Mouse (Mus musculus) cerebellum, postnatal 14 days (tissue): ENCODE measurements around the gene Hnrnph3.
A peak's percentile ranks its signal among the peaks of the same experiment; 100 is the strongest.
"Not testable (repeated sequence)": the region's sequence is repeated elsewhere in the genome, so short reads cannot be mapped to it uniquely, and the experiment has no call there.

ENCODE experiments used
- DNase-seq, 2 experiments: peaks; one replicate each; pipeline ENCODE4 v3.0.0; 2021; ENCODE audit warnings: mixed read lengths in 2 of 2

Gene Hnrnph3

DNA sequence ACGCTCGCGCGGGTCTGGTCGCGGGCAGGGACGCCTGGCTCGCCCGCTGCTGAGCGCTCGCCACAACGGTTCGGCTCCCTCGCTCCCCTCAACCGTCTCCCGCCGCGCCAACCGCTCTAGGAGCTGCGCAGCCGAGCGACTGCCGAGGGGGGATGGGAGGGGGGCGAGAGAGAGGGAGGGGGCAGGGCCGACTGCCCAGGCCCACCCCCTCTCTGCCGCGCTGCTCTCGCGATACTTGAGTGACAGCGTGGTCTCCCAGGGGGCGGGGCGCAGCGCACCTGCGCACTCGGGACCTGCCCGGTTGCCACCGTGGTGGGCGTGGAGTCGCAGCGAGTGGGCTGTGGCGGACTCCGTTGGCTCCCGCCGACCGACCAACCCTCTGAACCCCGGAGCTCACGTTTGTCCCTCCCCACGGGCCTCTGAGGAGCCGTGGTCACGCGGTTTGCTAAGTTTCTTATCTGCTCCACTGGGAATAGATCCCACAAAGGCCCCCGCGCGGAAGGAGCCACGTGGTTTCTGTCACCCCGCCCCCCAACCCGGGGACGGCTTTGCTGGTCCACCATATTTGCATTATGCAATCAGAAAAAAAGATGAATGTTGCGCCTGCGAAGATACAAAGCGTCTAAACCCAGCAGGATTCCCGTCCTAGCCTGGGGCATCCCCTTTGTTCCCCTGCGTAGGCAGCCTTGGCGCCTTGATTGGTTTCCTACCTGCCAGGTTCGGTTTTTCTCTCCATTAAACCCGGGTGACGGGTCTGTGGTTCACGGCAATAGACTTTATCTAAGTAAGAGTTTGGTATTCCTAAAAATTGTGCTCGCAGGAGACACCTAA is at the start of gene Hnrnph3, which contains the start of gene Pbld2:
Gene Hnrnph3, minus strand, starts transcription at position 469 of the 831 bp plus-strand sequence.
Gene Pbld2, plus strand, starts transcription at position 567 of the 831 bp plus-strand sequence.
- peak; percentile 99 for DNase-seq

GRCm38 (mm10) chr10:63065988-63066387 is 42.0 kb upstream of the Hnrnph3 start:
- peak; percentile 91 to 93 for DNase-seq

DNA sequence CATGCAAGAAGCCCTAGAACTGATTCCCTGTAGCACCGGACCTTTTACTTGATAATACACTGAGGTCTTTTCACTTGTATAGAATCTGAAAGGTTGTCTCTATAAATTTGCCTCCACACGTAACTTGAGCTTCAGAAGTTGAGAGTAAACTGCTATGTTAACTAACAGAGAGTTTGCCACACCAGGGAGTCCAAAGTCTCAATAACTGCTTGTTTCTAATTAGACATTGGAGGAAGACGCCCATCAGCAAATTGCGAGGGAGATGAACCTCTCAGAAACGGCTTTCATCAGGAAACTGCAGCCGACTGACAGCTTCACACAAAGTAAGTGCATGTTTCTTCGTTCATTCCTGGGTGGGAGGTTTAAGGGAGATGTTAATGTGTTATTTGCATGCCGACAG is 41.5 kb upstream of the Hnrnph3 start:
- no peak for DNase-seq

- DNase-seq, result no peak
Observed at GRCm38 (mm10) chr10:63064516-63064915, 40.5 kb upstream of the Hnrnph3 start.

DNA sequence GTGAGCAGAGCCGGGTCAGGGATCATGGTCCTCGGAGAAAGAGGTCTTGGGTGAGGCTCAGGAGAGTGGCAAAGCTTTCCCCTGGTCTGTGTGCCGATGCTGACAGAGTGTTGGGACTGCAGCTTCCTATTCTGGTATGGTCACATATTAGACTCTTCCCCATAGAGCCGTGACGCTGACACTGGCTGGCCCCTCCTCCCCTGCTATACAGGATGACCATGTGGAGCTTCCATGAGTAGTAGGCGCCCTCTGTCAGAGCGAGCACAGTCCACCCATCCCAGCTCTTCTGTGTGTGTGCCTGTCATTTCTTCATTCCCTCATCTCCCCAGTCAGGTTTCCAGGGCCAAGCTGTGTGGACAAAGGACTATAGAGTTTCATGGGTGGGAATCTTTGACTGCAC is 39.3 kb upstream of the Hnrnph3 start:
- DNase-seq, result no peak

GRCm38 (mm10) chr10:63062696-63063095 is 38.7 kb upstream of the Hnrnph3 start:
- no peak for DNase-seq

GRCm38 (mm10) chr10:63061266-63061665 is 37.2 kb upstream of the Hnrnph3 start:
- no peak for DNase-seq

DNA sequence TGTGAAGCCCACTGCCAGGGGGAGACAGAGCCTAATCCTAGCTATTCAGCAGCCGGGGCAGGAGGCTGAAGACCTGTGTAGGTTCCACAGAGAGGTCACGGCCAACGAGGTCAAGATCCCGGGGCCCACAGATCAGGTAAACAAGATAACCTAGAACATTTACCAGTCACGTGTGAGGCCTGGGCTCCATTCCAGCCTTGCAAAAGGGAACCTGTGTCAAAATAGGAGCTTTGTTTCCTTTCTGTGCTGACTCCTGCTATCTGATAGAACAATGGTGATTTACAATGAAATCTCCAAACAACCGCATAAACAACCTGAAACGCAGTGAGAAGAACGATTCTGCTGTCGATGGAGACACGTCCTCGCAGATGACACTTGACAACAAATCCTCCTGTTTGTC is 36.4 kb upstream of the Hnrnph3 start:
- no peak for DNase-seq

GRCm38 (mm10) chr10:63059862-63060261 is 35.8 kb upstream of the Hnrnph3 start, which contains the start of gene Pbld1:
TSS of gene Pbld1 (plus strand) at chr10:63060162.
- DNase-seq, result no peak

GRCm38 (mm10) chr10:63056966-63057750 is 33.1 kb upstream of the Hnrnph3 start:
- no peak for DNase-seq

DNA sequence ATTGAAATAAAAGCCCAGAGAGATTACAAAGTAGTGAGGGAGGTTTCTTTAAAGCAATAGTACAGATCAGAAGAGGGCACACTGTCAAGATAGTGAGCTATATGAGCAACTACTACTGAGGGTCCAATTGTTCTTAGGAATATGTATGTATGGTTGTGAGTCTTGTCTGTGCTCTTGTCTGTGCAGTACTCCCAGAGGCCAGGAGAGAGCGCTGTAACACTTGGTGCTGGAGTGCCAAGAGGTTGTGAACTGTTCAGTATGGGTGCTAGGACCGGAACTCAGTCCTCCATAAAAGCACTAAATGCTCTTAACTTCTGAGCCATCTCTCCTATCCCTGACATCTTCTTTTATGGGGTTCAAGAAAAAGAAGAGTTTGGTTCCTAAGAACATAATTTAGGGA is 30.6 kb upstream of the Hnrnph3 start:
- DNase-seq, result no peak

- DNase-seq, result not testable (repeated sequence)
Observed at GRCm38 (mm10) chr10:63054071-63054470, 30.1 kb upstream of the Hnrnph3 start.

DNA sequence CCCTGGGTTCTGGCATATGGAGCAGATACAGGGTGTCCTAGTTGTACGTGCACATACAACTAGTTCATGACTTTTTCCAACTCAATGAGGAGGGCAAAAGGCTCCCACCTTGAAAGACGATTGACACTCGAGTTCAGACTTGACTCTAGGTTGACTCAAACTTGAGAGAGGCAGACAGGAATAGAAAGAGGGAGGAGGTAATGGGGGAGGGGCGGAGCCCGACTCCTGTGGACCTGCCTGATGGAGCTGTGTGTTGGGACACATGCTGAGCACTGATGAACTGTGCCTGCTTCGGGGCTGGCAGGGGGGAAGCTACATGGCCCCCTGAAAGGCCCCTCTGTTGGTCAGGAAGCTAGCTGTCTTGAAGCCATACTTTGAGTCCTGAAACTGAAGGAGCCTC is 29.0 kb upstream of the Hnrnph3 start:
- no peak for DNase-seq

DNA sequence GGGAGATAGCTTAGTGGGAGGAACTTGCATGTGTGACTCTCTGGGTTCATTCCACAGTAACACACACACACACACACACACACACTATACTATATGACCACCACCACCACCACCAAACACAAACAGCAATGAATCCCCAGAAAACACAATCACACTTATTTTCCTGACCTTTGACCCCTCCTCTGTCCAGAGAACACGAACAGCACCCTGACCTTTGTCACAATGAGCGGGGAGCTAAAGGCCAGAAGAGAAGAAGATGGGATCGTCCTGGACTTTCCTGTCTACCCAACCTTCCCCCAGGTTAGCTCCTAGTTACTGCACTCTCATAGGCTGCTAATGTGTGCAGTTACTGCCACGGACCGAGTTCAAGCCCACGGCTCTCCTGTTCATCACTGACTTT is 28.0 kb upstream of the Hnrnph3 start:
- DNase-seq, result no peak

- DNase-seq, result no peak
Observed at GRCm38 (mm10) chr10:63051267-63051666, 27.2 kb upstream of the Hnrnph3 start.

DNA sequence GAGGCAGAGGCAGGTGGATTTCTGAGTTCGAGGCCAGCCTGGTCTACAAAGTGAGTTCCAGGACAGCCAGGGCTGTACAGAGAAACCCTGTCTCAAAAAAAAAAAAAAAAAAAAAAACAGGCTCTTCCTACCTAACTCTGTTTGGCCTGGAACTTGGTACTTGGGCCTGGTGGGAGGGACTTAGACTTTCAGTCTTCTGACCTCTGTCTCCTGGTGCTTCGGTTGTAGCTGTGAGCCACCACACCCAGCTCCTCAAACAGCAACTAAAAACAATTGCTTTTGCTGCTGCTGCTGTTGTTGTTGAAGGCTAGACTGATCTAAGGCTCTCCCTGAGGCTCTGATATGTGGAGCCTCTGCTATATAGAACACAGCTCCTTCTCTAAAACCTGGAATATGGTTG is 25.1 kb upstream of the Hnrnph3 start:
- DNase-seq, result no peak

DNA sequence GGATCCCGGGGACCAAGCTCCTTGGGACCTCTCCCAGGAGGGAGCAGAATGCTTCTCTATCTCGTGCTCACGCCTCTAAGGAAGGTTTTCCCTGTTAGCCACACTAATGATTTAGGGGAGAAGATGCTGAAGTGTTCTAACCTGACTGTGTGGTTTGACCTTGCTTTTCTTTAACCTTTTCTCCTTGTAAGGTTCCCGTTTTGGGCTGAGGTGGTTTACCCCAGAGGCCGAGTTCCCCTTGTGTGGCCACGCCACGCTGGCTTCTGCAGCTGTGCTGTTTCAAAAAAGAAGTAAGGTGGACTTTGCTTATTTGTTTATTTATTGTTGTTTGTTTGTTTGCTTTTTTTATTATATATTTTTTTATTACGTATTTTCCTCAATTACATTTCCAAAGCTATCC is 23.7 kb upstream of the Hnrnph3 start:
- no peak for DNase-seq

- DNase-seq, result no peak
Observed at GRCm38 (mm10) chr10:63043154-63043553, 19.1 kb upstream of the Hnrnph3 start.

DNA sequence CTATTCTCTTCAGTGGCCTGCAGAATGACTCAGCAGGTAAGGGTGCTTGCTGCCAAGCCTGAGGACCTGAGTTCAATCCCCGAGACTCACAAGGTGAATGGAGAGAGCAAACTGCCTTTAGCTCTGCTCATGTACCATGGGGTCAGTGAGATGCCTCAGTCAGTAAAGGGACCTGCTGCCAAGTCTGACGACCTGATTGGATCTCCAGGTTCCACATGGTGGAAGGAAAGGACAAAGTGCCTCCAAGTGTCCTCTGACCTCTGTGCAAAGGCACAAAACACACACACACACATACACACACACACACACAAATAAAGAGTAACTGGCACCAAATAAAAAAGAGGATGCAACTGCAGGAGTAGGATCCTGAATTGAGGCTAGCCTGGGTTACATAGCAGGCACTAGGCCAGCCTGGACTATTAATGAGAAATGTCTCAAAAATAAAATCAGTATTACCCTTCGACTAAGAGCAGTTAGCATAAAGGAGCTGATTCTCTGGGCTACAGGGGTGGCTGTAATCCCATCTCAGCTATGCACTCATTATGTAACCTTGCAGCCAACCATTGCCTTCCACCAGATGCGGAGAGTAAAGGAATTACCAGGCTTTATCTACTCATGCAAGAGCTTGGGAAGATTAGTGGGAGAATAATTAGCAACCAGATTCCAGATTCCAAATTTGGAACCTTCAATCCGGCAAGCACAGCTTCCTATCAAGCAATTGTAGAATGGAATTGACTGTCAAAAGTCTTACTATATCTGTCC is 16.0 kb upstream of the Hnrnph3 start:
- no peak for DNase-seq

DNA sequence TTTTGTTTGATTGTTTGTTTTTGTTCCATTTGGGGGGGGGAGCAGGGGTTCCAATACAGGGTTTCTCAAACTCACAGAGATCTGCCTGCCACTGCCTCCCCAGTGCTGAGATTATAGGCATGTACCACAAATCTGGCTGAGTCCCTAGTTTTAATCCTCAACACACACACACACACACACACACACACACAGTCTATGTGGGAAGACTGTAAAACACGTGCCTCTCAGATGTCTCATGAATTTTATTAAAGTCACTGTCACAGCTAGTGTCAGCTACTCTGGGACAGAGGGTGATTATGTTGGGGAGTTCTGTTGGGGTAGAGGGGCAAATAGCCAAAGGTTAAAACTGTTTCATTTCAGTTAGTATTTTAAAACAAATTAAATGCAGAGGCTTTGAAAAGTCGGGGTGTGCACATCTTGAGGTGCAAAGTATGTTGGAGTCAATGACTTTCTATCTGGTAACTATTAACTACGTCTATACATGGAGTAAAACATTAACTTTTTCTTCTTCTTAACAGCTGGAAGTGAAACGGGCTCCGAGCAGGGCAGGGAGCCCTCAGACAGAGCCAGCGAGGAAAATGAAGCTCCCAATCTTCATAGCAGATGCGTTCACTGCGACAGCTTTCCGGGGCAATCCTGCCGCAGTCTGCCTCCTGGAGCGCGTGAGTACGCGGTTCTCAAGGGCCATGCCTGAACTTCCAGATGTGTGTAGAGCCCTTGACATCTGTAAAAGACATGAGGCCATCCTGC is 14.7 kb upstream of the Hnrnph3 start:
- no peak for DNase-seq

- no peak for DNase-seq
Observed at GRCm38 (mm10) chr10:63032956-63033355, 8.9 kb upstream of the Hnrnph3 start.

GRCm38 (mm10) chr10:63032267-63032666 is 8.2 kb upstream of the Hnrnph3 start:
- no peak for DNase-seq
